Mouse (Mus musculus): Measurements from ENCODE around the gene Wdsub1.

DNA sequence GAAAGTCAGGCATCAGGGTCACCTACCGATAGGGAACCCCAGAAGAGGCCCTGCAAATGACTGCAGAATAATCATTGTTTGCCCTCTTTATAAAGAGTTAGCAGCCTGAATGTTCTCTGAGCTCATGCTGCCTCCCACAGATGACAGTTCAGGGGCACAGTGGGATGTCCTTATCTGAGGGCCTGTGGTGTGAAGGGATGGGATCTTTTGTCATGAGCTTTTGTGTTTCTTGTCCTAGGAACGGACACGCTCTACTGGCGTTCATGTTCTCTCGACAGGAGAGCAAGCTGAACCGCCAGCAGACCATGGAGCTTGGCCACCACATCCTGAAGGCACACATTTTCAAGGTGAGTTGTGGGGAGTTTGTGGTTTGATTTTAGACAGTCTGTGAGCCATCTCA, 76.4 kb downstream of the Wdsub1 start:
- TF ChIP-seq POLR2A (IDR thresholded peaks at IDR 0.05; ENCODE audit: insufficient read length, low read depth) (no peak), MAX (IDR thresholded peaks at IDR 0.05; ENCODE audit: low read depth) (no peak), E2F4 (IDR thresholded peaks at IDR 0.05; ENCODE audit: insufficient read depth) (no peak), USF1 (IDR thresholded peaks at IDR 0.05; ENCODE audit: low read depth) (no peak), SRF (IDR thresholded peaks at IDR 0.05; ENCODE audit: control insufficient read depth, insufficient read length, low read depth) (no peak)

Data from myocyte (in vitro differentiated cells).